Mouse (Mus musculus) megakaryocyte, embryonic 14.5 days (primary cell): ENCODE data around the gene Pih1d1.

ENCODE experiments used
- FLI1 ChIP-seq: IDR thresholded peaks from 2 replicates; pipeline ENCODE4 v1.6.1; 2012; ENCODE audit warnings: low read length, inconsistent platforms, mixed read lengths
- GATA1 ChIP-seq: IDR thresholded peaks from 3 replicates; pipeline ENCODE4 v1.6.1; 2012; ENCODE audit warnings: mixed read lengths, low read length, inconsistent platforms, borderline replicate concordance

DNA sequence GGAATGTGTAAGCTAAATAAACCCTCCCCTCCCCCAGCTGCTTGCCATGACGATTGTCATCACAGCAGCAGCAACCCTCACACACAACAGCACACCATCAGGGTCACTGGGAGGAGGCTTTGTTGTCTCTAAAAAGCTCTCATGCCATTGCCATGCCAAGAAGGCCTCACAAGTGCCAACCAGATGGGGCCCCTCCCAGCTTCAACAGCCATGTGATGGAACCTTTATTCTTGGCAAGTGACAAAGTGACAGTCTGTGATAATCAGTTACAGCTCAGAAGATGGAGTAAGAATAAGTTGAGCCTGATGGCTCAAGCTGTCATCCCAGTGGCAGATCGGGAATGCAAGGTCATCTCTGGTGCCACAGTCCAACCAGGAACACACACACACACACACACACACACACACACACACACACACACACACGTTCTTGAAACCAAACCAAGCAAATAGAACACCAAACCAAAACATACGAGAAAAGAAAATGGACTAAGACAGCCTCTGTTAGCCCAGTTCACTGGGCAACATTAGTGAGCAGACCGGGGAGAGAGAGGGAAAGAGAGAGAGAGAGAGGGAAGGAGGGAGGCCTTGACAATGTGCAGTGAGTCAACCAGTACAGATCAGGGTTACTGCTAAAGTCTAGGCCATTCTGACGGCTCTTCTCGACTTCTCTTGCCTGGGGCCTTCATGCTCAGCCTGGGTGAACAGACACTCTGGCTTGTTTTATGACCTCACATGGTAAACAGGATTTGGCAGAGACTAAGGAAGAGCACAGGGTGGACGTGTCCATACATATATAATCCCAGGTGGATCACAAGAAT is 14.0 kb upstream of the Pih1d1 start:
- TF ChIP-seq GATA1, result no peak
- no peak for TF ChIP-seq FLI1
